Mouse (Mus musculus): ENCODE measurements around the gene Tsc22d3. TPM values are rescaled to one million over a fixed set of nuclear protein-coding genes. Genes with fewer than 3 reads are reported as not detected.

The Tsc22d3 gene
- polyA plus RNA-seq, 1 experiment, result 95.0 TPM

- TF ChIP-seq POLR2A (IDR thresholded peaks at IDR 0.05; ENCODE audit: control insufficient read depth, extremely low read depth, insufficient read depth, low read length, poor library complexity), result no peak
- no peak for TF ChIP-seq CTCF (IDR thresholded peaks at IDR 0.05; ENCODE audit: borderline replicate concordance, control insufficient read depth, extremely low read depth, insufficient read depth, low read length, poor library complexity)
- H3K36me3 ChIP-seq (ENCODE audit: control insufficient read depth, insufficient read depth, low read length), result no peaks in the 10 kb centered on the region
- no peaks in the 10 kb centered on the region for H3K27me3 ChIP-seq (ENCODE audit: control insufficient read depth, insufficient read depth, low read length)
- DNase-seq, result no peak
- H3K4me1 ChIP-seq (replicated peaks; ENCODE audit: control insufficient read depth, insufficient read depth, low read length), result 0 out of 2 replicates have a peak, but pooled peaks cover 2% of the 10 kb centered on the region
- H3K4me3 ChIP-seq (ENCODE audit: control insufficient read depth, insufficient read depth, low read length), result no peak overlapping the region
- 92% methylated on average over 6 of the region's 6 CpGs for WGBS
- no peak overlapping the region for H3K27ac ChIP-seq (ENCODE audit: control insufficient read depth, insufficient read depth, low read length)
Measured at GRCm38 (mm10) chrX:140494170-140494569, 106.3 kb downstream of the Tsc22d3 start.

- 68% methylated on average over 7 of the region's 7 CpGs for whole genome bisulfite sequencing
- H3K27me3 ChIP-seq (ENCODE audit: control insufficient read depth, insufficient read depth, low read length), result no peaks in the 10 kb centered on the region
- H3K4me1 ChIP-seq (replicated peaks; ENCODE audit: control insufficient read depth, insufficient read depth, low read length), result 0 out of 2 replicates have a peak, but pooled peaks cover 2% of the 10 kb centered on the region
- no peak overlapping the region for H3K27ac ChIP-seq (ENCODE audit: control insufficient read depth, insufficient read depth, low read length)
- TF ChIP-seq POLR2A (IDR thresholded peaks at IDR 0.05; ENCODE audit: control insufficient read depth, extremely low read depth, insufficient read depth, low read length, poor library complexity) (no peak), CTCF (IDR thresholded peaks at IDR 0.05; ENCODE audit: borderline replicate concordance, control insufficient read depth, extremely low read depth, insufficient read depth, low read length, poor library complexity) (no peak)
- H3K36me3 ChIP-seq (ENCODE audit: control insufficient read depth, insufficient read depth, low read length), result no peaks in the 10 kb centered on the region
- H3K4me3 ChIP-seq (ENCODE audit: control insufficient read depth, insufficient read depth, low read length), result no peak overlapping the region
- DNase-seq, result no peak
Measured at GRCm38 (mm10) chrX:140493527-140494029, 106.9 kb downstream of the Tsc22d3 start.

GRCm38 (mm10) chrX:140491884-140492571 is 108.4 kb downstream of the Tsc22d3 start:
- no peaks in the 10 kb centered on the region for H3K4me1 ChIP-seq (replicated peaks; ENCODE audit: control insufficient read depth, insufficient read depth, low read length)
- H3K27me3 ChIP-seq (ENCODE audit: control insufficient read depth, insufficient read depth, low read length), result no peaks in the 10 kb centered on the region
- H3K4me3 ChIP-seq (ENCODE audit: control insufficient read depth, insufficient read depth, low read length), result no peak overlapping the region
- peak; percentile 33 for DNase-seq
- 31% methylated on average over 10 of the region's 10 CpGs for WGBS
- H3K27ac ChIP-seq (ENCODE audit: control insufficient read depth, insufficient read depth, low read length), result no peak overlapping the region
- no peaks in the 10 kb centered on the region for H3K36me3 ChIP-seq (ENCODE audit: control insufficient read depth, insufficient read depth, low read length)
- TF ChIP-seq POLR2A (IDR thresholded peaks at IDR 0.05; ENCODE audit: control insufficient read depth, extremely low read depth, insufficient read depth, low read length, poor library complexity) (no peak), CTCF (IDR thresholded peaks at IDR 0.05; ENCODE audit: borderline replicate concordance, control insufficient read depth, extremely low read depth, insufficient read depth, low read length, poor library complexity) (no peak)

DNA sequence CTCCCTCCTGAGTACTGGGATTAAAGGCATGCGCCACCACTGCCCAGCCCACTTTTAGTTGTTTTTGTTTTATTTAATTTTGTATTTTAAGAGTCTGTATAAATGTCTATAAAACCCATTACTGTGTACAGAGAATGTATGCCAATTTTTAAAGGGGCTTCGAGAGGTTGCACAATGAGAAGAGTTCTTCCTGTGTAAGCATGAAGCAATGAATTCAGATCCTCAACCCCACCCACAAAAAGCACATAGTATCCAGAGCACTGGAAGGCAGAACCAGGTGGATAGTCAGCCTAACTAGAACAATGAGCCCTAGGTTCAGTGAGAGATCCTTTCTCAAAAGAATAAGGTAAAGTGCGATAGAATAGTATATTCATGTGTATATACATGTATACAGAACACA is 110.3 kb downstream of the Tsc22d3 start:
- DNase-seq, result no peak
- no peaks in the 10 kb centered on the region for H3K4me1 ChIP-seq (replicated peaks; ENCODE audit: control insufficient read depth, insufficient read depth, low read length)
- H3K27ac ChIP-seq (ENCODE audit: control insufficient read depth, insufficient read depth, low read length), result no peak overlapping the region
- H3K36me3 ChIP-seq (ENCODE audit: control insufficient read depth, insufficient read depth, low read length), result no peaks in the 10 kb centered on the region
- no peaks in the 10 kb centered on the region for H3K27me3 ChIP-seq (ENCODE audit: control insufficient read depth, insufficient read depth, low read length)
- no peak overlapping the region for H3K4me3 ChIP-seq (ENCODE audit: control insufficient read depth, insufficient read depth, low read length)
- 98% methylated on average over 3 of the region's 3 CpGs for WGBS
- TF ChIP-seq POLR2A (IDR thresholded peaks at IDR 0.05; ENCODE audit: control insufficient read depth, extremely low read depth, insufficient read depth, low read length, poor library complexity), result no peak

Other genes starting within 250 kb of the Tsc22d3 start
- 20.8 and 21.2 TPM in 2 replicates for gene Prps1, start 144.0 kb downstream of the Tsc22d3 start, polyA plus RNA-seq (2012; rRNA removed)
- 2.9 and 3.1 TPM in 2 replicates for gene Mid2, start 63.9 kb upstream of the Tsc22d3 start, polyA plus RNA-seq (2012; rRNA removed)
- gene Tex13b, start 212.8 kb upstream of the Tsc22d3 start, polyA plus RNA-seq (2012; rRNA removed), result not detected in 2 replicates